Mouse (Mus musculus): ENCODE results near the gene Abcc3.

Abcc3 gene

GRCm38 (mm10) chr11:94323271-94323925 is 69.4 kb downstream of the Abcc3 start:
- DNase-seq (ENCODE audit: low spot score): no peak

GRCm38 (mm10) chr11:94322636-94323035 is 70.2 kb downstream of the Abcc3 start:
- no peak for DNase-seq (ENCODE audit: low spot score)

- DNase-seq (ENCODE audit: low spot score): peak; percentile 94
Observed at GRCm38 (mm10) chr11:94321931-94322400, 70.8 kb downstream of the Abcc3 start, which contains the start of gene Luc7l3. TSS of gene Luc7l3 (minus strand) at chr11:94321988.

DNA sequence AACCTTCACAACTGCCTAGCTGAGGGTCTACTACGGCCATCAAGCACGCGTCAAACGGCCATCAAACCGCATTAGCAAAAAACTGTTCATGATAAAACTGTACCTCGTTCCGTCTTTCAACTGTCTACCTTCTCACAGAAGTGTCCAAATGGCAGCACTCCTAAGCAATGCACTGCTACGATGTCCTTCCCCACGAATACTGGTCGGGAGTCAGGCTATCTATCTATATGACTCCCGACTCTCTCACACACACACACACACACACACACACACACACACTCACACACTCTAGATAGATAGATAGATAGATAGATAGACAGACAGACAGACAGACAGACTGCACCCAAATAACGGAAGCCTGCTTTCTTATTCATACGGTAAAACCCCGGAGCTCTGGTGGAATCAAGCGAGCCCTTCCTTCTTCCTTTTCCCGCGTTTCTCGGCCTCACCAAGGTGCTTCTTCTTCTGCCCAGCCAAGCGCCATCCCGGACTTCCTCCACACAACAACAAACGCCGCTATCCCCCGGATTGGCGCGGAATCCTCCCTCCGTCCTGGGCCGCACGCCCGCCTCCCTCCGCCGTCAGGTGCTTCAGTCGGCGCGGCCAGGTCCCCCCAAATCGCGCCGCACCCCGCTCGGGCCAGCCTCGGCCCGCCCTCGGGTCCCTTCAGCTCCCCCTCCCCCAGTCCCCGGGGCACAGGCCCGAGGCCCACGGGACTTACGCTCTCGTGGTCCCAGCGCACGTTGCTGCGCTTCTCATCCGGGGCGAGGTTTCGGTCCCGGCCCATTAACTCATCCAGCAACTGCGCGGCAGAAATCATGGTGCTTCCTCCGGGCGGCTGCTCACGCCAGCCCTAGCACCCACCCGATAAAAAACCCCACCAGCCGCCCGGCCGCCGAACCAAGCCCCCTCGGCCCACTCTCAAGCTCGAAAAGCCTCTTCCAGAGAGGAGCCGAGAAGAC is 71.5 kb downstream of the Abcc3 start:
- DNase-seq (ENCODE audit: low spot score): peak; percentile 30

DNA sequence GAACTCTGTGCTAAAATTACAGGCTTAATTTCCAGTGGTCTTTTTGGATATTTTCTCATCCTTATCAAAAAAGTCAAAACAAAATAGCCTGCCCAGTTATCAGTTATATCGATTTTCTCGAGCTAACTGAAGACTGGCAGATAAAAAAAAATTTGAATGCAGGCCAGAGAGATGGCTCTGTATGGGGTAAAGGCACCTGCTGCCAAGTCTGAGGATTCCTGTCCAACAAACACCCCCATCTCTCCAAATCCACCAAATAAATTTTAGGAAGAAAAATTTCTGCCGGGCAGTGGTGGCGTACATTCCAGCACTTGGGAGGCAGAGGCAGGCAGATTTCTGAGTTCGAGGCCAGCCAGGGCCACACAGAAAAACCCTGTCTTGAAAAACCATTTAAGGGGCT is 74.7 kb downstream of the Abcc3 start:
- DNase-seq (ENCODE audit: low spot score): no peak

DNA sequence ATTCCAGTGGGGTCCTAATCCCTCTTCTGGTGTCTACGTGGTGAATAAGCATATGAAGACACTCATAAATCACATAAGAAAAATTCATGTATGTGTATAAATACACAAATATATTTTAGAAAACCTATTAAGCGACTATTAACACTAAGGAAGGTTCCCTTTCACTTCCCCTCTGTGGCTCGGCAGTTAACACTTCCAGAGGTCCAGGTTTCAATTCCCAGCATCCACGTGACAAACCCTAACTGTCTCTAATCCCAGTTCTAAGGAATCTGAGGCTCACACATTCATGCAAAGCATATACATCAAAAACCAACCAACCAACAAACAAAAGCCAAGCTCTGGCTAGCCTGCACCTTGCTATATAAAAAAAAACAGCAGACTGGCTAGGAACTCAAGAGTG is 75.3 kb downstream of the Abcc3 start:
- DNase-seq (ENCODE audit: low spot score): no peak

DNA sequence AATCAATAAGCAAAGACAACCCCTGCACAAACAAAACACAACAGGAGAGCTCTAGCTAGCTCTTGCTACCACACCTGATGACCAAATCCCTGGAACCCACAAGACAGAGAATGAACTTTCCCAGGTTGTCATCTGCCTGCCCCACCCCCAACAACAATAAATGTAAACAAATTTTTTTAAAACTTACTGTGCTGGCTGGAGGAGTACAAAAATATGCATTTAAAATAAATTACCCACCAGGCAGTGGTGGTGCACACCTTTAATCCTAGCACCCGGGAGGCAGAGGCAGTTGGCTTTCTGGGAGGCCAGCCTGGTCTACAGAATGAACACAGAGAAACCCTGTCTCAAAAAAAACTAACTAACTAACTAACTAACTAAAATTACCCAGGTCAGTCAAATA is 75.8 kb downstream of the Abcc3 start:
- DNase-seq (ENCODE audit: low spot score): no peak

GRCm38 (mm10) chr11:94316528-94316927 is 76.3 kb downstream of the Abcc3 start:
- no peak for DNase-seq (ENCODE audit: low spot score)

DNA sequence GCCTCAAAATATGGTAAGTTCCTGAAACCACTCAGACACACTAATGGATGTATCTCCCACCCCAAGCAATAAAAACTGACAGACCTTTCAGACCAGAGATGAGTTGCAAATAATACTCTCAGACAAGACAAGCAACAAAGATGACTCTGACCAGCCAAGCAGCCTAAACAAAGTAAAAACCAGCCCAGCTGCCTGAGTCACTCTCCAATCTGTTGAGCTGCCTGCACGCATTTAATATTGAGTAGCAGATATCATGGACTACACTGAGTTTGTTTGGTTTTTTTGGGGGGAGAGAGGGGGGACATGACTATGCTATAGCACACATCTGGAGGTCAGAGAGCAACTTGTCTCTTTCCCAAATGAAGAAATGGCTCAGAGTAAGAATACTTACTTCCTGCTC is 77.5 kb downstream of the Abcc3 start:
- DNase-seq (ENCODE audit: low spot score): no peak

DNA sequence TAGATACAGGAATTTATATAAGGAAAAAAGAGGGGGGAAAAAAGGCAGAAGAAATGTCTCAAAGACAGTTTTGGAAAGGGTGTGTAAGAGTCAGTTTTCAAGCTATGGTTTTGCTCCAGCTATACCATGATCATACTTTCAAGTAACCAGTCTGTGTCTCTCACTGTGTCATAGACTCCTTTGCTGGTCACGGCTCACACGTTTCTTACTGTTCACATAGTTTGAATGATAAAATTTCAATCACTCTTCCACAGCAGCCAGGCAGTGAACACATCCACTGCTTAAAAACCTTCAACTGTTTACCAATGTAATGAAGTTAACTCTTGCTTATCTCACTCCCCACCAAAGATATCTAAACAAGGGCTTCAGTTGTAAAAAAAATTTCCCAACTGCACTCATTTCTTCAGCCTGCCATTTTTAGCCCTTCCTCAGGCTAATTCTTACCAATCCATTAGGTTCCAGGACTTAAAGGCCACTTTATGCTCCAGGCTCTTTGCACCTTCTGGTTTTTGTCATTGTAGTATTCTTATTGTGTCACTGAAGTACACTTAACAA is 78.6 kb downstream of the Abcc3 start:
- DNase-seq (ENCODE audit: low spot score): no peak

- no peak for DNase-seq (ENCODE audit: low spot score)
Observed at GRCm38 (mm10) chr11:94312733-94313132, 80.1 kb downstream of the Abcc3 start.

GRCm38 (mm10) chr11:94294996-94295845 is 97.6 kb downstream of the Abcc3 start:
- no peak for DNase-seq (ENCODE audit: low spot score)
